Mouse (Mus musculus): ENCODE results near the gene Nagpa. TPM values are rescaled to one million over a fixed set of nuclear protein-coding genes. Genes with fewer than 3 reads are reported as not detected.

Gene Nagpa
- polyA plus RNA-seq (2012; rRNA removed), result 41.7 and 56.1 TPM in 2 replicates

DNA sequence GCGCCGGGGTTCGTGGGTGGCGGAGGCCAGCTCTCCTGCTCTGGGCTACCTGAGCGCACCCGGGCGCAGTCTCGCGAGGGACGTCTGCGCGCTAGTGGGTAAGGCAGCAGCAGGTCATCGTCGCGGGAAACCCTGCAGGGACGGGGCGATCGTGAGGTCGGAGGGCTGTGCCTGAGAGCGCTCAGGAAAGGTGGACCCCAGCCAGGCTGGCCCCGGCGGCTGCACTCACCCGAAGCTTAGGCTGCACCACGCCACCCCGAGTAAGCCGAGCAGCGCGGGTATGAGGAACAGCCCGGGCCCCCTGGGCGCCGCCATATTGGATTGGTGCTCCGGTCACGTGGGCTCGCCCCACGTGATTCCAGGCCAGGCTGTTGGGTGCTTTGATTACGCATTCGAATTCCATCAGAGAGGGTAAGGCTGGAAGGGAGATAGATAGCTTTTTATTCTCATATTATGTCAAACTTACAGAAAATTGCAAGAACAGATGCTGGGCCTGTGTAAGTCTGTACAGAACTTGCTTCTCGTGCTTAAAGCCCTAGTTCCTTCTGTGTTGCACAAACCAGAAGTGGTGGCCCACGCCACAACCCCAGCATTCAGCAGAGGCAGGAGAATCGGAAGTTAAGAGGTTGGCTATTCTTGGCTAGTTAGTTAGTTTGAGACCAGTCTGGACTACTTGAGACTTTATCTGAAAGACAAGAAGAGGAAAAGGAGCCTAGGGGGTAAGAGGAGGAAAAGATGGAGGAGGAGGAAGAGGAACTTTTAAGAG lies at the start of gene Nagpa:
Nagpa (minus strand) TSS at position 345 of the 766 bp plus-strand sequence.
- WGBS, result 2% methylated on average over 40 of the region's 40 CpGs
- H3K27me3 ChIP-seq (ENCODE audit: control insufficient read depth, insufficient read depth, low read length), result no peaks in the 10 kb centered on the region
- peak within 1 kb of the TSS; percentile 94 for H3K4me3 ChIP-seq (ENCODE audit: extremely low read depth, insufficient read depth, insufficient read length)
- DNase-seq (ENCODE audit: low read depth in 1 of 2, low spot score in 2 of 2), result peak; percentile 63 to 72
- TF ChIP-seq CTCF (IDR thresholded peaks at IDR 0.05; ENCODE audit: extremely low read depth, insufficient read depth, insufficient read length, insufficient replicate concordance), result no peak
- TF ChIP-seq POLR2A (IDR thresholded peaks at IDR 0.05; ENCODE audit: low read depth, low read length), result peak; percentile 44
- H3K36me3 ChIP-seq (ENCODE audit: control insufficient read depth, insufficient read depth, low read length), result peaks cover 14% of the 10 kb centered on the region
- H3K4me1 ChIP-seq (ENCODE audit: control insufficient read depth, insufficient read depth, insufficient read length), result peaks cover 3% of the 10 kb centered on the region
- H3K27ac ChIP-seq (ENCODE audit: insufficient read depth, low read length), result peak within 1 kb of the TSS; percentile 62

GRCm38 (mm10) chr16:5252260-5252659 lies 48.4 kb upstream of the Nagpa start:
- Histone ChIP-seq H3K36me3 (ENCODE audit: control insufficient read depth, insufficient read depth, low read length) (peaks cover 10% of the 10 kb centered on the region), H3K27ac (ENCODE audit: insufficient read depth, low read length) (no peak overlapping the region), H3K27me3 (ENCODE audit: control insufficient read depth, insufficient read depth, low read length) (no peaks in the 10 kb centered on the region), H3K4me3 (ENCODE audit: extremely low read depth, insufficient read depth, insufficient read length) (no peak overlapping the region), H3K4me1 (ENCODE audit: control insufficient read depth, insufficient read depth, insufficient read length) (peaks cover 2% of the 10 kb centered on the region; the same call in 1 of the 2 replicates)
- DNase-seq (ENCODE audit: low read depth in 1 of 2, low spot score in 2 of 2), result no peak
- TF ChIP-seq POLR2A (IDR thresholded peaks at IDR 0.05; ENCODE audit: low read depth, low read length) (no peak), CTCF (IDR thresholded peaks at IDR 0.05; ENCODE audit: extremely low read depth, insufficient read depth, insufficient read length, insufficient replicate concordance) (no peak)
- 90% methylated on average over 2 of the region's 2 CpGs for whole genome bisulfite sequencing

DNA sequence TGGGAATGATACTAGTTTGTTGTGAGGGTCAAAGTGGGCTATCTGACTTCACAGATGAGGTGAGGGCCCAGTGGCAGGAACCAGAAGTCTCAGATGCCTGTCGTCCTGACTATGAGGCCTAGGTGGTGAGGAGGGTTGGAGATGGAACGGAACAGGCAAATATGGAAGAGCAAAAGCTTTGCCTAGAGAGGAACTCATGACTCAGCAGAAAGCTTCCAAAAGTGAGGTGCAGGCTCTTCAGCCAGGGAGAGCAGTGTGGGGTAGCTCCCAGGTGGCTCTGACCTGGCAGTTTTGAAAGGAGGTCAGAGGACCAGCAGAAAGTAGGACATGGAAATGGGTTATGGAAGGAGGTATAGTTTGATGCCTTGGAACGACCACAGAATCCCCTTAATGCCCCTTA lies 47.1 kb upstream of the Nagpa start:
- TF ChIP-seq POLR2A (IDR thresholded peaks at IDR 0.05; ENCODE audit: low read depth, low read length) (no peak), CTCF (IDR thresholded peaks at IDR 0.05; ENCODE audit: extremely low read depth, insufficient read depth, insufficient read length, insufficient replicate concordance) (no peak)
- Histone ChIP-seq H3K4me1 (ENCODE audit: control insufficient read depth, insufficient read depth, insufficient read length) (peaks cover 2% of the 10 kb centered on the region; the same call in 1 of the 2 replicates), H3K27ac (ENCODE audit: insufficient read depth, low read length) (no peak overlapping the region), H3K36me3 (ENCODE audit: control insufficient read depth, insufficient read depth, low read length) (peaks cover 13% of the 10 kb centered on the region), H3K27me3 (ENCODE audit: control insufficient read depth, insufficient read depth, low read length) (no peaks in the 10 kb centered on the region), H3K4me3 (ENCODE audit: extremely low read depth, insufficient read depth, insufficient read length) (no peak overlapping the region)
- 90% methylated on average over 3 of the region's 3 CpGs for WGBS
- no peak for DNase-seq (ENCODE audit: low read depth in 1 of 2, low spot score in 2 of 2)

DNA sequence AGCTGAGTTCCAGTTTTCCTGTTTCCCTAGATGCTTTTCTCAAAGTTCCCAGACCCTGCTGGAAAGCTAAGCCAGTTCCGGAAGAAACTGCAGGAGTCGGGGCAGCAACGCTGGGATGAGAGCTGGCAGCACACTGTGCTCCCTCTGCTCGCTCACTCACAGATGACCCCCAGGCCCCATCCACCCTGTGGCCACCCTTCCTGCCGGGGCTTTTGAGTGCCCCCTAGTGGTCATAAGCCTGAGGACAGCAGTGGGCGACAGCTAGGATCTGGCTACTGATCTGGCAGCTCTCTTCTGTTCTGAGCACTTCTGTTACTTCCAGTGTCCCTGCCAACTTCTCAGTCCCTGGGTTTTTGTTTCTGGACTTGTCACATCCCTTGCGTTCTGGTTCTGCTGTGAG lies 40.6 kb upstream of the Nagpa start:
- H3K4me1 ChIP-seq (ENCODE audit: control insufficient read depth, insufficient read depth, insufficient read length), result no peaks in the 10 kb centered on the region
- H3K27ac ChIP-seq (ENCODE audit: insufficient read depth, low read length), result no peak overlapping the region
- peaks cover 19% of the 10 kb centered on the region for H3K36me3 ChIP-seq (ENCODE audit: control insufficient read depth, insufficient read depth, low read length)
- TF ChIP-seq POLR2A (IDR thresholded peaks at IDR 0.05; ENCODE audit: low read depth, low read length), result no peak
- TF ChIP-seq CTCF (IDR thresholded peaks at IDR 0.05; ENCODE audit: extremely low read depth, insufficient read depth, insufficient read length, insufficient replicate concordance), result peak; percentile 82
- peak in 1 of 2 experiments; percentile 61 for DNase-seq (ENCODE audit: low read depth in 1 of 2, low spot score in 2 of 2)
- H3K4me3 ChIP-seq (ENCODE audit: extremely low read depth, insufficient read depth, insufficient read length), result no peak overlapping the region
- WGBS, result 67% methylated on average over 7 of the region's 7 CpGs
- no peaks in the 10 kb centered on the region for H3K27me3 ChIP-seq (ENCODE audit: control insufficient read depth, insufficient read depth, low read length)

DNA sequence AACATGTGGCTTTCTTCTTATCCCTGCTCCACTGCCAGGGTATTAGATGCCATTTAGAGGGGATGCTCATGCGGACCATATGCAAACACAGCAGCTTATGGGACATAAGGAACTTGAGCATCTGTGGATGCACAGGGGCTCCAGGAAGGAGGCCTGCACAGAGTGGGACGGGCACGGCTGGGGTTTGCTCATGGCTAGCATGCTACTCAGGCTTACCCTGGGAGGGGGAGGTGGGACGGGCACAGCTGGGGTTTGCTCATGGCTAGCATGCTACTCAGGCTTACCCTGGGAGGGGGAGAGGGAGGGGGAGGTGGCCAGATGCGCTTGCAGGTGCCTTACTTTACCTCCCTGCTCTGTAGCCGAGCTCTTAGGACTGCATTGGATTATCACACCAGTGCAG lies 39.1 kb upstream of the Nagpa start:
- 89% methylated on average over 6 of the region's 6 CpGs for WGBS

DNA sequence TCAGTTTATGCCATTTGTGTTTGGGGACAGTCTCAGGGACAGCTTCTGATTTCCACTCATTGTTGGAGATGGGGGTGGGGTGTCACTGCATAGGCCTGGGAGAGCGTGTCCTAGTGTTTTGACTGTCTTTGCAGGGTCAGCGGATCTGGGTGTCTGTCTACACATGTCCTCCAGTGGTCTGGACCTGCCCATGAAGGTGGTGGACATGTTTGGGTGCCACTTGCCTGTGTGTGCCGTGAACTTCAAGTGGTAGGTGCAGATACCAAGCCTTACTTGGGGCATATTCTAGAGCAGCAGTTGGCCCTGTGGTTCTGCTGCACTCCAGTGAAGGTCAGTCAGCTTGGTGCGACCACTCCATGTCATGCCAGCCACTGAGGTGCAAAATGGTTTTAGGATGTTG lies 38.5 kb upstream of the Nagpa start:
- DNase-seq (ENCODE audit: low read depth in 1 of 2, low spot score in 2 of 2), result no peak
- H3K27me3 ChIP-seq (ENCODE audit: control insufficient read depth, insufficient read depth, low read length), result no peaks in the 10 kb centered on the region
- no peaks in the 10 kb centered on the region for H3K4me1 ChIP-seq (ENCODE audit: control insufficient read depth, insufficient read depth, insufficient read length)
- H3K27ac ChIP-seq (ENCODE audit: insufficient read depth, low read length), result no peak overlapping the region
- TF ChIP-seq CTCF (IDR thresholded peaks at IDR 0.05; ENCODE audit: extremely low read depth, insufficient read depth, insufficient read length, insufficient replicate concordance) (no peak), POLR2A (IDR thresholded peaks at IDR 0.05; ENCODE audit: low read depth, low read length) (no peak)
- peaks cover 13% of the 10 kb centered on the region for H3K36me3 ChIP-seq (ENCODE audit: control insufficient read depth, insufficient read depth, low read length)
- WGBS, result 94% methylated on average over 4 of the region's 4 CpGs
- H3K4me3 ChIP-seq (ENCODE audit: extremely low read depth, insufficient read depth, insufficient read length), result no peak overlapping the region

More for the DNA sequence above, 39.1 kb upstream of the Nagpa start:
- Histone ChIP-seq H3K27ac (ENCODE audit: insufficient read depth, low read length) (no peak overlapping the region), H3K36me3 (ENCODE audit: control insufficient read depth, insufficient read depth, low read length) (peaks cover 16% of the 10 kb centered on the region), H3K27me3 (ENCODE audit: control insufficient read depth, insufficient read depth, low read length) (no peaks in the 10 kb centered on the region), H3K4me1 (ENCODE audit: control insufficient read depth, insufficient read depth, insufficient read length) (no peaks in the 10 kb centered on the region), H3K4me3 (ENCODE audit: extremely low read depth, insufficient read depth, insufficient read length) (no peak overlapping the region)
- TF ChIP-seq CTCF (IDR thresholded peaks at IDR 0.05; ENCODE audit: extremely low read depth, insufficient read depth, insufficient read length, insufficient replicate concordance), result no peak
- TF ChIP-seq POLR2A (IDR thresholded peaks at IDR 0.05; ENCODE audit: low read depth, low read length), result no peak
- DNase-seq (ENCODE audit: low read depth in 1 of 2, low spot score in 2 of 2), result no peak
